ENCODE assay signal across 11 mouse cellular contexts in the genomic region with DNA sequence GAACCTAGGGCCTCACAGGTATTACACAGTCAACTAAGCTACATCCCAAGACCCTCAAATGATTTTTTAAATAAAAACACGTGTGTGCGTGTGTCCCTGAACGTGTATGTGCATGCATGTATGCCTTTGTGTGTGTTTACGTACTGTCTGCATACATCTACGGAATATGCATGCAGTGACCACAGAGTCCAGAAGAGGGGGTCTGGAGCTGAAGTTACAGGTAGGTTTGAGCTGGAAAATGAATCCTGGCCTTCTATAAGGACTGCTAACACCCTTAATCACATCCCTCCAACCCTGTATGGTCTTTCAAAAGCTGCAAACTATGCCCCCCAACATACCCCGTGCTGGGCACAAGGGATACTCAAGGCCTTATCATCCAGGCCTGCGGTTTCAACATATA. TPM values are rescaled to one million over a fixed set of nuclear protein-coding genes. Genes with fewer than 3 reads are reported as not detected.
DNase-seq lines count a peak whose midpoint lies in the region; ATAC-seq lines count a peak whose summit lies in the region.
"Had no signal": no experiment of that assay in that cellular context is flagged by ENCODE, and none has a peak within 500 bp of the region (broad histone marks: within the 10 kb centered on the region; RNA-seq: fewer than 3 reads in every experiment).

No protein-coding gene starts in this region.

- no peak for ATAC-seq in hindbrain, embryonic 12.5 days (ENCODE audit: low FRiP score)
- ATAC-seq in midbrain, embryonic 14.5 days (ENCODE audit: low FRiP score, low TSS enrichment) = no peak
- ATAC-seq in midbrain, embryonic 15.5 days (replicated peaks) = no peak

- no peak overlapping the region for H3K4me2 ChIP-seq in hindbrain, embryonic 12.5 days (replicated peaks)
- H3K4me2 ChIP-seq in midbrain, embryonic 14.5 days (ENCODE audit: low read length) = no peak overlapping the region
- H3K4me2 ChIP-seq in midbrain, embryonic 15.5 days = no peak overlapping the region

- no peak overlapping the region for H3K4me3 ChIP-seq in hindbrain, embryonic 10.5 days
- H3K4me3 ChIP-seq in hindbrain, embryonic 12.5 days = no peak overlapping the region
- H3K4me3 ChIP-seq in midbrain, embryonic 14.5 days (replicated peaks; ENCODE audit: low read depth, low read length) = no peak overlapping the region
- H3K4me3 ChIP-seq in midbrain, embryonic 15.5 days = no peak overlapping the region

- DNase-seq in hindbrain, embryonic 10.5 days (ENCODE audit: low spot score) = peak; percentile 28
- DNase-seq in midbrain, embryonic 14.5 days = peak; percentile 75
- peak; percentile 43 for DNase-seq in embryo, embryonic 10.5 days (ENCODE audit: low spot score)
- peak; percentile 50 for DNase-seq in right cerebral cortex, postnatal 14 days
- no peak for DNase-seq in urinary bladder, postnatal 10 days (ENCODE audit: low spot score)
- DNase-seq in kidney, postnatal 10 days = no peak
- DNase-seq: adrenal gland, adult 8-10 months; liver; thymus, postnatal 25 days had no signal

- H3K36me3 ChIP-seq in hindbrain, embryonic 10.5 days = no peaks in the 10 kb centered on the region
- H3K36me3 ChIP-seq in hindbrain, embryonic 12.5 days = no peaks in the 10 kb centered on the region
- no peaks in the 10 kb centered on the region for H3K36me3 ChIP-seq in midbrain, embryonic 14.5 days (ENCODE audit: control insufficient read depth, insufficient read depth, low read length)
- H3K36me3 ChIP-seq in midbrain, embryonic 15.5 days (replicated peaks) = no peaks in the 10 kb centered on the region

- no peaks in the 10 kb centered on the region for H3K9me3 ChIP-seq in hindbrain, embryonic 10.5 days
- H3K9me3 ChIP-seq in hindbrain, embryonic 12.5 days (replicated peaks) = no peaks in the 10 kb centered on the region
- no peaks in the 10 kb centered on the region for H3K9me3 ChIP-seq in midbrain, embryonic 14.5 days (ENCODE audit: control insufficient read depth, low read length)
- H3K9me3 ChIP-seq in midbrain, embryonic 15.5 days = no peaks in the 10 kb centered on the region

- H3K27me3 ChIP-seq in hindbrain, embryonic 10.5 days (ENCODE audit: insufficient read depth, poor library complexity, severe bottlenecking) = no peaks in the 10 kb centered on the region
- H3K27me3 ChIP-seq in hindbrain, embryonic 12.5 days = 0 out of 2 replicates have a peak, but pooled peaks cover 3% of the 10 kb centered on the region
- H3K27me3 ChIP-seq in midbrain, embryonic 14.5 days (ENCODE audit: control insufficient read depth, insufficient read depth, low read length) = no peaks in the 10 kb centered on the region
- no peaks in the 10 kb centered on the region for H3K27me3 ChIP-seq in midbrain, embryonic 15.5 days (replicated peaks)

- no peak overlapping the region for H3K9ac ChIP-seq in hindbrain, embryonic 12.5 days
- no peak overlapping the region for H3K9ac ChIP-seq in midbrain, embryonic 14.5 days (replicated peaks; ENCODE audit: low read length)
- no peak overlapping the region for H3K9ac ChIP-seq in midbrain, embryonic 15.5 days

- peaks cover 12% of the 10 kb centered on the region for H3K4me1 ChIP-seq in hindbrain, embryonic 10.5 days (replicated peaks)
- peaks cover 3% of the 10 kb centered on the region; the same call in 1 of the 2 replicates for H3K4me1 ChIP-seq in hindbrain, embryonic 12.5 days
- H3K4me1 ChIP-seq in midbrain, embryonic 14.5 days (ENCODE audit: control insufficient read depth, insufficient read depth, low read length) = no peaks in the 10 kb centered on the region
- H3K4me1 ChIP-seq in midbrain, embryonic 15.5 days = no peaks in the 10 kb centered on the region

- H3K27ac ChIP-seq in hindbrain, embryonic 10.5 days = no peak overlapping the region
- no peak overlapping the region for H3K27ac ChIP-seq in hindbrain, embryonic 12.5 days
- H3K27ac ChIP-seq in midbrain, embryonic 14.5 days (replicated peaks; ENCODE audit: low read depth, low read length) = no peak overlapping the region
- no peak overlapping the region for H3K27ac ChIP-seq in midbrain, embryonic 15.5 days

- 77% methylated on average over 7 of the region's 7 CpGs for WGBS in hindbrain, embryonic 10.5 days
- 71% methylated on average over 7 of the region's 7 CpGs for WGBS in hindbrain, embryonic 12.5 days
- 74% methylated on average over 7 of the region's 7 CpGs for WGBS in midbrain, embryonic 14.5 days
- 68% methylated on average over 7 of the region's 7 CpGs for WGBS in midbrain, embryonic 15.5 days

RNA-seq across cellular contexts. Expression of a gene that starts 14.8 kb away (rescaled TPM):
- not detected in 2 replicates for polyA plus RNA-seq in hindbrain, embryonic 10.5 days (2016; fragmentation: Nextera tagmentation; extraction: Ambion mirVana)
- not detected in 2 replicates for polyA plus RNA-seq in hindbrain, embryonic 12.5 days (2016; fragmentation: Nextera tagmentation; extraction: Ambion mirVana)
- polyA plus RNA-seq in midbrain, embryonic 14.5 days (2014; fragmentation: Nextera tagmentation; extraction: Ambion mirVana) = not detected in 2 replicates
- not detected in 2 replicates for polyA plus RNA-seq in midbrain, embryonic 15.5 days (2015; fragmentation: Nextera tagmentation; extraction: Ambion mirVana)

RNA-seq across cellular contexts. Expression of a gene that starts 41.0 kb away (rescaled TPM):
- polyA plus RNA-seq in hindbrain, embryonic 10.5 days (2016; fragmentation: Nextera tagmentation; extraction: Ambion mirVana) = not detected in 2 replicates
- not detected in 2 replicates for polyA plus RNA-seq in hindbrain, embryonic 12.5 days (2016; fragmentation: Nextera tagmentation; extraction: Ambion mirVana)
- polyA plus RNA-seq in midbrain, embryonic 14.5 days (2014; fragmentation: Nextera tagmentation; extraction: Ambion mirVana) = not detected in 2 replicates
- polyA plus RNA-seq in midbrain, embryonic 15.5 days (2015; fragmentation: Nextera tagmentation; extraction: Ambion mirVana) = not detected in 2 replicates

Comparison
In these comparisons a context has a peak if more than half of its experiments do, and no peak if none do; other contexts are left out.
1. DNase-seq: peak in hindbrain, embryonic 10.5 days (single experiment), midbrain, embryonic 14.5 days (single experiment), embryo, embryonic 10.5 days (single experiment) and right cerebral cortex, postnatal 14 days (single experiment); none in urinary bladder, postnatal 10 days (single experiment) and kidney, postnatal 10 days (single experiment).